9 mouse cellular contexts compared by ENCODE assay signal in the genomic region with DNA sequence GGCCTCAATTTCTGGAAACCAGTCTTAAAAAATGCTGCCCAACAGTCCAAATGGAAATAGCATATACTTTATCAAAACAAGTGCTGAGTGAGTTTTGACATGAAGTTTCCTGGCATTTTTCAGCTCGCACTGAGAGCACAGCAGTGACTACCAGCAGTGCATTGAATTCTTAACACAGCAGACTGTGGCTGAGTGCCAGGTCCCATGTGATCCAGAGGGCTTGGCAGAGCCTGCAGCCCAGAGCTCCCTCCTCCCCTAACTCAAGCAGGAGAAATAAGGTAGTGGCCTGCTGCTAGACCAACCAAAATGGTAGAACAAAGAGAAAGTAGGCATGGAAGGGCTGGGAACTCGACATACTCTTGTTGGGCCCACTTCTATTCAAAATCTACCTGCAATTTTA.
A peak's percentile ranks its signal among the peaks of the same experiment; 100 is the strongest.
DNase-seq lines count a peak whose midpoint lies in the region; ATAC-seq and TF ChIP-seq lines count a peak whose summit lies in the region.
"Had no signal": no experiment of that assay in that cellular context is flagged by ENCODE, and none has a peak within 500 bp of the region (broad histone marks: within the 10 kb centered on the region; RNA-seq: fewer than 3 reads in every experiment).

No protein-coding gene starts in this region.

- no peaks in the 10 kb centered on the region for H3K27me3 ChIP-seq in forebrain, postnatal 0 days (ENCODE audit: insufficient read depth, low read length)
- H3K27me3 ChIP-seq: liver, embryonic 15.5 days had no signal

- no peak for TF ChIP-seq CTCF in forebrain, postnatal 0 days (IDR thresholded peaks at IDR 0.05; ENCODE audit: low read depth)

- ATAC-seq in cerebellum, adult (ENCODE audit: insufficient number of reproducible peaks, low FRiP score, low TSS enrichment): no peak
- ATAC-seq in forebrain, postnatal 0 days: peak; percentile 85

- H3K4me1 ChIP-seq in forebrain, postnatal 0 days (ENCODE audit: insufficient read depth): no peaks in the 10 kb centered on the region
- H3K4me1 ChIP-seq: liver, embryonic 15.5 days had no signal

- H3K27ac ChIP-seq in forebrain, postnatal 0 days (ENCODE audit: low read depth, low read length): no peak overlapping the region
- H3K27ac ChIP-seq: liver, embryonic 15.5 days had no signal

- no peak overlapping the region for H3K9ac ChIP-seq in forebrain, postnatal 0 days
- H3K9ac ChIP-seq: liver, embryonic 15.5 days had no signal

- DNase-seq in cerebellum, adult 11 months: peak; percentile 11
- peak; percentile 19 for DNase-seq in adrenal gland, adult 8-10 months
- DNase-seq in forebrain, postnatal 0 days: peak; percentile 77
- DNase-seq in heart, postnatal 14 days: peak; percentile 78 to 87
- DNase-seq in left cerebral cortex, postnatal 25 days (ENCODE audit: low spot score in 2 of 2): peak; percentile 44
- peak; percentile 31 for DNase-seq in right cerebral cortex, postnatal 25 days
- no peak for DNase-seq in thymus, postnatal 14 days

- no peak overlapping the region for H3K4me3 ChIP-seq in forebrain, postnatal 0 days (ENCODE audit: low read depth, low read length)
- H3K4me3 ChIP-seq: liver, embryonic 15.5 days had no signal

- H3K36me3 ChIP-seq in forebrain, postnatal 0 days (ENCODE audit: insufficient read depth): no peaks in the 10 kb centered on the region; the same call in 1 of the 2 replicates

- intact Hi-C loops in heart, postnatal 14 days (cut with DNase I): no loop called here
- intact Hi-C loops in left cerebral cortex, postnatal 25 days (cut with DNase I): no loop called here

- no peaks in the 10 kb centered on the region for H3K9me3 ChIP-seq in forebrain, postnatal 0 days (ENCODE audit: low read length)
- H3K9me3 ChIP-seq: liver, embryonic 15.5 days had no signal

- WGBS in forebrain, postnatal 0 days: 40% methylated on average over 2 of the region's 2 CpGs

- no peak overlapping the region for H3K4me2 ChIP-seq in forebrain, postnatal 0 days (ENCODE audit: low read depth)
- H3K4me2 ChIP-seq: liver, embryonic 15.5 days had no signal
